Mouse (Mus musculus) layer of hippocampus, postnatal 10 days (tissue): ENCODE measurements around the gene Plac9a. TPM values are rescaled to one million over a fixed set of nuclear protein-coding genes. Genes with fewer than 3 reads are reported as not detected.
A peak's percentile ranks its signal among the peaks of the same experiment; 100 is the strongest.
"Not testable (repeated sequence)": the region's sequence is repeated elsewhere in the genome, so short reads cannot be mapped to it uniquely, and the experiment has no call there.

Source experiments
- DNase-seq, 2 experiments: peaks; one replicate each; pipeline ENCODE4 v3.0.0; 2021; ENCODE audit warnings: low spot score in 2 of 2
- long read RNA-seq: library from polyadenylated mRNA; stranded (forward); transcript quantifications from one replicate; pipeline ENCODE4 v2.0.0, GENCODE M21; 2023
- total RNA-seq, 2 experiments: library from RNA; stranded (reverse); gene quantifications; 2 replicates each; pipeline ENCODE4 v1.2.3; 2021

The Plac9a gene
- total RNA-seq: 1 to 10 TPM in 1 of 2 experiments, not detected in 1; 2.6 TPM
- long read RNA-seq, transcript Plac9a-201 (4 exons, 1,555 nt): major isoform, 17 of 18 reads
- long read RNA-seq, partial matches to known transcripts: 1 of 18 reads
- long read RNA-seq, other reads (novel, unspliced or antisense): 0 of 18 reads

- not testable (repeated sequence) for DNase-seq
Measured at GRCm38 (mm10) chr14:25903000-25903399, at the start of gene Plac9a. Plac9a (minus strand) TSS chr14:25903100.

GRCm38 (mm10) chr14:25938004-25938403, 35.1 kb upstream of the Plac9a start, which contains the start of gene Cphx1:
Cphx1 (plus strand) TSS chr14:25938304.
- DNase-seq: not testable (repeated sequence)

- DNase-seq: not testable (repeated sequence)
Measured at GRCm38 (mm10) chr14:25936867-25937630, 34.1 kb upstream of the Plac9a start.

- DNase-seq: not testable (repeated sequence)
Measured at GRCm38 (mm10) chr14:25927562-25927881, 24.6 kb upstream of the Plac9a start, which contains the start of gene Tmem254a. Tmem254a (minus strand) TSS chr14:25927672.

- DNase-seq: not testable (repeated sequence)
Measured at GRCm38 (mm10) chr14:25926814-25927561, 24.1 kb upstream of the Plac9a start.

- DNase-seq: not testable (repeated sequence)
Measured at GRCm38 (mm10) chr14:25918427-25919170, 15.7 kb upstream of the Plac9a start.

- DNase-seq: not testable (repeated sequence)
Measured at GRCm38 (mm10) chr14:25908976-25909375, 6.1 kb upstream of the Plac9a start.

GRCm38 (mm10) chr14:25907272-25907671, 4.4 kb upstream of the Plac9a start:
- not testable (repeated sequence) for DNase-seq

- peak; percentile 1 to 5 for DNase-seq
Measured at GRCm38 (mm10) chr14:25905243-25905642, 2.3 kb upstream of the Plac9a start.

- DNase-seq: not testable (repeated sequence)
Measured at GRCm38 (mm10) chr14:25895686-25896085, 7.2 kb downstream of the Plac9a start.

GRCm38 (mm10) chr14:25894566-25894965, 8.3 kb downstream of the Plac9a start:
- DNase-seq: not testable (repeated sequence)

GRCm38 (mm10) chr14:25885886-25886285, 17.0 kb downstream of the Plac9a start:
- DNase-seq: not testable (repeated sequence)

- DNase-seq: not testable (repeated sequence)
Measured at GRCm38 (mm10) chr14:25881769-25882168, 21.1 kb downstream of the Plac9a start.

GRCm38 (mm10) chr14:25876640-25877039, 26.3 kb downstream of the Plac9a start:
- DNase-seq: not testable (repeated sequence)

GRCm38 (mm10) chr14:25872461-25873415, 30.2 kb downstream of the Plac9a start:
- DNase-seq: peak; percentile 59 to 61

- no peak for DNase-seq
Measured at GRCm38 (mm10) chr14:25869135-25869878, 33.6 kb downstream of the Plac9a start.

- no peak for DNase-seq
Measured at GRCm38 (mm10) chr14:25868706-25869105, 34.2 kb downstream of the Plac9a start.

GRCm38 (mm10) chr14:25867834-25868233, 35.1 kb downstream of the Plac9a start:
- no peak for DNase-seq

- DNase-seq: no peak
Measured at GRCm38 (mm10) chr14:25866832-25867231, 36.1 kb downstream of the Plac9a start.
